Mouse (Mus musculus): Measurements from ENCODE around the gene Smarcc2. TPM values are rescaled to one million over a fixed set of nuclear protein-coding genes. Genes with fewer than 3 reads are reported as not detected.

Gene Smarcc2
- polyA plus RNA-seq, 1 experiment from 2014 or later = 124 TPM

DNA sequence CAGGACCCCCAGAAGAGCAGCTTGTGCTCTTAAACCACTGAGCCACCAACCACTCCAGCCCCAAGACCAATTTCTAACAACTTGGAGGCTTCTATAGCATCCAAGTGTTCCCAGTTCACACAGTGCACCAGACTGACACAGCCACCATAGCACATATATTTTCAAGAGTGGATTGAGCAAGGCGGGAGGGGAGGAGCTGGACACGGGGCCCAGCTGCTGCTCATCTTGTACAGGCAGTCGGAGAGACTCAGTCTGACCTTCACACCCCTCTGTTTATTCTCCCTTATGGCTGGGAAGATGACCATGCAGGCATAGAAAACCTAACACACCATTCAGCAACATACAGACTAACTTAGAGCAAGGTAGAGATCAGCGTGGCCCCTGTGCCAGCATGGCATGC lies 50.8 kb downstream of the Smarcc2 start:
- no peak overlapping the region for H3K4me2 ChIP-seq (ENCODE audit: low read depth)
- H3K27ac ChIP-seq (ENCODE audit: low read depth, low read length) = no peak overlapping the region
- ATAC-seq (ENCODE audit: insufficient read depth, low FRiP score, low TSS enrichment) (no peak), DNase-seq (ENCODE audit: low spot score) (no peak)
- no peak overlapping the region for H3K9ac ChIP-seq (ENCODE audit: low read length)
- H3K4me1 ChIP-seq (ENCODE audit: control insufficient read depth, insufficient read depth, low read length) = no peaks in the 10 kb centered on the region
- no peaks in the 10 kb centered on the region for H3K27me3 ChIP-seq (ENCODE audit: control insufficient read depth, insufficient read depth, low read length)
- H3K36me3 ChIP-seq (ENCODE audit: control insufficient read depth, insufficient read depth, low read length) = 0 out of 2 replicates have a peak, but pooled peaks cover 2% of the 10 kb centered on the region
- H3K4me3 ChIP-seq (ENCODE audit: low read depth, low read length) = no peak overlapping the region
- WGBS = 80% methylated on average over 4 of the region's 4 CpGs
- H3K9me3 ChIP-seq (ENCODE audit: control insufficient read depth, low read length) = no peaks in the 10 kb centered on the region

DNA sequence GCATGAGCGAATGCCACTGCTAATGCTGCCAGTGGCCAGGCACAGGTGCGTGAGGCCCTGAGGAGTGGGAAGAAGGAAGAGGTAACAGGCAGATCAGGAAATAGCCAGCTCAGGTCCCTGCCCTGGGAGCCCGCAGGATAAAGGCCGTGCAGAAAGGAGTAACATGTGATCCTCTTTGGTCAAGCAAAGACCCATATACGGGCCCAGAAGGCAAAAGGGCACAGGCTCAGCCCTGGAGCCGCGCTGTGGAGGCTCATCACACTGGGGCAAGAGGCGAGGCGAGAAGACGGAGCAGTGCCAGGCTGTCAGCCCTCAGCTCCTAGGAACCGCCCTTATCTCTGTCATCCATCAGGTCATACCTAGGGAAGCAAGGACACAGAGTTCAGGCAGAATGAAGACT lies 51.3 kb downstream of the Smarcc2 start:
- H3K4me3 ChIP-seq (ENCODE audit: low read depth, low read length) = no peak overlapping the region
- no peak for DNase-seq (ENCODE audit: low spot score)
- H3K4me1 ChIP-seq (ENCODE audit: control insufficient read depth, insufficient read depth, low read length) = no peaks in the 10 kb centered on the region
- 88% methylated on average over 11 of the region's 11 CpGs for WGBS
- no peak overlapping the region for H3K27ac ChIP-seq (ENCODE audit: low read depth, low read length)
- no peaks in the 10 kb centered on the region for H3K9me3 ChIP-seq (ENCODE audit: control insufficient read depth, low read length)
- H3K4me2 ChIP-seq (ENCODE audit: low read depth) = no peak overlapping the region
- 0 out of 2 replicates have a peak, but pooled peaks cover 2% of the 10 kb centered on the region for H3K36me3 ChIP-seq (ENCODE audit: control insufficient read depth, insufficient read depth, low read length)
- H3K9ac ChIP-seq (ENCODE audit: low read length) = no peak overlapping the region
- no peak for ATAC-seq (ENCODE audit: insufficient read depth, low FRiP score, low TSS enrichment)
- no peaks in the 10 kb centered on the region for H3K27me3 ChIP-seq (ENCODE audit: control insufficient read depth, insufficient read depth, low read length)

DNA sequence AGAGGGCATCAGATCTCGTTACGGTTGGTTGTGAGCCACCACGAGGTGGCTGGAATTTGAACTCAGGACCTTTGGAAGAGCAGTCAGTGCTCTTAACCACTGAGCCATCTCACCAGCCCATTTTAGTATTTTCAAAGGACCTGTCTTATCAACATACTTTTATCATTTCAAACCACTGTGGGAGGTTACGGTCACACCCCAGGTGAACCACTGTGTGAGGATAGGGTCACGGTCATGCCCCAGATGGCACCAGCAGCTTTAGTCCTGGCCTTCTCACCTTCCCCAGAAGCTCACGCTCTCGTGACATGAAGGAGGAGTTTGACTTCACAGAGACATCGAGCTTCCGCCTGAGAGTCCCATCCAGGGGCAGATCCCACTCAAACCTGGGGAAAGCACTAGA lies 52.1 kb downstream of the Smarcc2 start:
- H3K9me3 ChIP-seq (ENCODE audit: control insufficient read depth, low read length) = no peaks in the 10 kb centered on the region
- H3K4me3 ChIP-seq (ENCODE audit: low read depth, low read length) = no peak overlapping the region
- H3K4me2 ChIP-seq (ENCODE audit: low read depth) = no peak overlapping the region
- no peaks in the 10 kb centered on the region for H3K4me1 ChIP-seq (ENCODE audit: control insufficient read depth, insufficient read depth, low read length)
- ATAC-seq (ENCODE audit: insufficient read depth, low FRiP score, low TSS enrichment) (no peak), DNase-seq (ENCODE audit: low spot score) (no peak)
- 87% methylated on average over 9 of the region's 9 CpGs for WGBS
- 0 out of 2 replicates have a peak, but pooled peaks cover 4% of the 10 kb centered on the region for H3K36me3 ChIP-seq (ENCODE audit: control insufficient read depth, insufficient read depth, low read length)
- no peak overlapping the region for H3K27ac ChIP-seq (ENCODE audit: low read depth, low read length)
- no peak overlapping the region for H3K9ac ChIP-seq (ENCODE audit: low read length)
- H3K27me3 ChIP-seq (ENCODE audit: control insufficient read depth, insufficient read depth, low read length) = peaks cover 3% of the 10 kb centered on the region; the same call in 1 of the 2 replicates

DNA sequence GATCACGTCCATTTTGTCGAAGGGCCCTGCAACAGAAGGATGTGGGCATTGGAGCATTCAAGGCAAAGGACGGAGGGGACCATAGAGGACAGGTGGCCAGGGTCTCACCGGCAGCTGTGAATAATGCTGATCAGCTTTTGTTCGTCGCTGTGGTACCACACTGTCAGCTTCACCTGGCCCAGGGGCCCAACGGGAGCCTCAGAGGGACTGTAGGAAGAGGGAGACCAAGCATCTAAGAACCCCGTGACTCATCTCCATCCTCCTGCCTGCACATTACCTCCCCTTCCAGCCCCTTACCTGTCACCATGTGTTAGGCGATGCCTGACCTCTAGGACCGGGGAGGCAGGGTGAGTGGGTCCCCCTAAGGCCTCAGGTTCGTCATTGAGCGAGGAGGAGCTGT lies 52.7 kb downstream of the Smarcc2 start:
- H3K9me3 ChIP-seq (ENCODE audit: control insufficient read depth, low read length) = no peaks in the 10 kb centered on the region
- no peaks in the 10 kb centered on the region for H3K4me1 ChIP-seq (ENCODE audit: control insufficient read depth, insufficient read depth, low read length)
- H3K4me2 ChIP-seq (ENCODE audit: low read depth) = no peak overlapping the region
- H3K36me3 ChIP-seq (ENCODE audit: control insufficient read depth, insufficient read depth, low read length) = 0 out of 2 replicates have a peak, but pooled peaks cover 4% of the 10 kb centered on the region
- H3K27me3 ChIP-seq (ENCODE audit: control insufficient read depth, insufficient read depth, low read length) = peaks cover 6% of the 10 kb centered on the region; the same call in 1 of the 2 replicates
- DNase-seq (ENCODE audit: low spot score) (no peak), ATAC-seq (ENCODE audit: insufficient read depth, low FRiP score, low TSS enrichment) (no peak)
- WGBS = 86% methylated on average over 12 of the region's 12 CpGs
- H3K4me3 ChIP-seq (ENCODE audit: low read depth, low read length) = no peak overlapping the region
- H3K27ac ChIP-seq (ENCODE audit: low read depth, low read length) = no peak overlapping the region
- H3K9ac ChIP-seq (ENCODE audit: low read length) = no peak overlapping the region

DNA sequence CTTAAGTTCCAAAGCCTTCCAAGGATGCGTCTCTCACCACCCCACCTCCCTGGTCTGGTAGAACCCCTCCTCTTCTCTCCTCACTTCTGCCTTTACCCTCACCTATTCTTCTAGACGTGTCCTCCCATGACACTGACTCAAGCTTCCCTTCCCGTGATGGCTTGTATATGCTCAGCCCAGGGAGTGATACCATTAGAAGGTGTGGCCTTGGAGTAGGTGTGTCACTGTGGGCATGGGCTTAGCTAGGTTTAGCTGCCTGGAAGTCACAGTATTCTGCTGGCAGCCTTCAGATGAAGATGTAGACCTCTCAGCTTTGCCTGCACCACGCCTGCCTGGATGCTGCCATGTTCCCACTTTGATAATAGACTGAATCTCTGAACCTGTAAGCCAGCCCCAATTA lies 56.0 kb downstream of the Smarcc2 start:
- H3K9me3 ChIP-seq (ENCODE audit: control insufficient read depth, low read length) = no peaks in the 10 kb centered on the region; the same call in 1 of the 2 replicates
- H3K36me3 ChIP-seq (ENCODE audit: control insufficient read depth, insufficient read depth, low read length) = 0 out of 2 replicates have a peak, but pooled peaks cover 6% of the 10 kb centered on the region
- ATAC-seq (ENCODE audit: insufficient read depth, low FRiP score, low TSS enrichment) (no peak), DNase-seq (ENCODE audit: low spot score) (no peak)
- no peak overlapping the region for H3K4me2 ChIP-seq (ENCODE audit: low read depth)
- H3K9ac ChIP-seq (ENCODE audit: low read length) = no peak overlapping the region
- no peak overlapping the region for H3K4me3 ChIP-seq (ENCODE audit: low read depth, low read length)
- peaks cover 13% of the 10 kb centered on the region for H3K27me3 ChIP-seq (ENCODE audit: control insufficient read depth, insufficient read depth, low read length)
- WGBS = 87% methylated on average over 4 of the region's 4 CpGs
- H3K4me1 ChIP-seq (ENCODE audit: control insufficient read depth, insufficient read depth, low read length) = no peaks in the 10 kb centered on the region
- H3K27ac ChIP-seq (ENCODE audit: low read depth, low read length) = no peak overlapping the region

DNA sequence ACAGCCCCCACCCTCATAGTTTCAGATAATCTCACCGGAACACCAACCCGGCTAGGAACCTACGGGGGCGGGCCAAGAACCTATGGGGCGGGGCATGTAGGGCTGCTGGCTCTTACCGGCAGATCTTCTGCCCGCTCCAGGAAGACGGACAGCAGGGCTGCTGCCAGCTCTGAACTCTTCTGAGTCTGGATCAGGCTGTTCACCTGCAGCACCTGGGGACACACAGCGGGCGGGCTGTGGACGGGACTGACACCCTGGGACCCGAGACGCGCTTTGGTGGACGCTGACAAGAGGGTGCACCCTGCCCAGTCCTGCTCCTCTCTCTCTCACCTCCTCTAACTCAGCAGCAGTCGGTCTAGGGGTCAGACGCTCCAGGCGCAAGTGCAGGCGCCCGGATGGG lies 57.0 kb downstream of the Smarcc2 start:
- H3K4me3 ChIP-seq (ENCODE audit: low read depth, low read length) = no peak overlapping the region
- WGBS = 10% methylated on average over 20 of the region's 20 CpGs
- H3K4me1 ChIP-seq (ENCODE audit: control insufficient read depth, insufficient read depth, low read length) = no peaks in the 10 kb centered on the region
- ATAC-seq (ENCODE audit: insufficient read depth, low FRiP score, low TSS enrichment) = no peak
- H3K9ac ChIP-seq (ENCODE audit: low read length) = no peak overlapping the region
- H3K27ac ChIP-seq (ENCODE audit: low read depth, low read length) = no peak overlapping the region
- H3K36me3 ChIP-seq (ENCODE audit: control insufficient read depth, insufficient read depth, low read length) = 0 out of 2 replicates have a peak, but pooled peaks cover 7% of the 10 kb centered on the region
- no peak for DNase-seq (ENCODE audit: low spot score)
- H3K27me3 ChIP-seq (ENCODE audit: control insufficient read depth, insufficient read depth, low read length) = peaks cover 13% of the 10 kb centered on the region
- no peak overlapping the region for H3K4me2 ChIP-seq (ENCODE audit: low read depth)
- no peaks in the 10 kb centered on the region; the same call in 1 of the 2 replicates for H3K9me3 ChIP-seq (ENCODE audit: control insufficient read depth, low read length)

DNA sequence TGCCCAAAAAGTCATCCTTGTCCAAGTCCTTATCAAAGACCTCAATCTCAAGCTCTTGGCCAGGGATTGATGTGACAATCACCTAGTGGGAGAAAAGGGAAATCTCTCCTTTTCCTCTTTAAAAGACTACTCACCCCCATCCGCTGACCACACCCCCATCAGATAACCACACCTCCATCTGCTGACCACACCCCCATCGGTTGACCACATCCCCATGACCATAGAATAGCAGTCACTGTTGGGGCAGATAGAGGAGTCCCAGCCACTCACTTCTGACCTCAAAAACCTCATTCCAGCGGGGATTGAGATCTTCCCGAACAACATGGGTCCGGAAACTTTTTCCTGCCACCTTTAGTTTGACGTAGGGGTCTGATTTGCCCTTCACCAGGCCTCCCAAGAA lies 57.6 kb downstream of the Smarcc2 start:
- Histone ChIP-seq H3K4me2 (ENCODE audit: low read depth) (no peak overlapping the region), H3K9ac (ENCODE audit: low read length) (no peak overlapping the region), H3K27ac (ENCODE audit: low read depth, low read length) (no peak overlapping the region), H3K36me3 (ENCODE audit: control insufficient read depth, insufficient read depth, low read length) (0 out of 2 replicates have a peak, but pooled peaks cover 7% of the 10 kb centered on the region), H3K4me1 (ENCODE audit: control insufficient read depth, insufficient read depth, low read length) (no peaks in the 10 kb centered on the region), H3K27me3 (ENCODE audit: control insufficient read depth, insufficient read depth, low read length) (peaks cover 13% of the 10 kb centered on the region), H3K4me3 (ENCODE audit: low read depth, low read length) (no peak overlapping the region), H3K9me3 (ENCODE audit: control insufficient read depth, low read length) (no peaks in the 10 kb centered on the region; the same call in 1 of the 2 replicates)
- ATAC-seq (ENCODE audit: insufficient read depth, low FRiP score, low TSS enrichment) = no peak
- DNase-seq (ENCODE audit: low spot score) = no peak
- 15% methylated on average over 6 of the region's 6 CpGs for WGBS

DNA sequence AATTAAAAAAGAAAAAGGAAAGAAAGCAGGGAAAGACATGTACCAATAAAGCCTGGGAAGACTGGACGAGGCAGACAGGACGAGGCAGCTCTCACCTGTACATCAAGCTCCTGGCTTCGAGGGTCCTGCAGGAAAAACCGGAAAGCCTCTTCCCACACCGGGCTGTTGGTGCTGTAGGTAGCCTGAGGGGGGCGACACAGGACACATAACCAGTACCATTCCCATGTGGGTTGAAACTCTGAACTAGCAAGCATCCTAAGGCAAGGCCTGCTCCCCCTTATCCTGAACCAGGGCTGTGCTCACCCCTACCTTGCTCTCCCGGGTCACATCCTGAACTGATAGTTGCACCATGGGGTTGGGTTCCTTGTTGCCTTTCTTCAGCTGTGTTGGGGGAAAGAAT lies 59.8 kb downstream of the Smarcc2 start:
- peaks cover 13% of the 10 kb centered on the region for H3K27me3 ChIP-seq (ENCODE audit: control insufficient read depth, insufficient read depth, low read length)
- peak; percentile 30 for DNase-seq (ENCODE audit: low spot score)
- no peak for ATAC-seq (ENCODE audit: insufficient read depth, low FRiP score, low TSS enrichment)
- WGBS = 75% methylated on average over 7 of the region's 7 CpGs
- H3K9ac ChIP-seq (ENCODE audit: low read length) = no peak overlapping the region; the same call in 1 of the 2 replicates
- H3K4me2 ChIP-seq (ENCODE audit: low read depth) = no peak overlapping the region
- H3K9me3 ChIP-seq (ENCODE audit: control insufficient read depth, low read length) = no peaks in the 10 kb centered on the region; the same call in 1 of the 2 replicates
- no peaks in the 10 kb centered on the region for H3K4me1 ChIP-seq (ENCODE audit: control insufficient read depth, insufficient read depth, low read length)
- no peak overlapping the region for H3K27ac ChIP-seq (ENCODE audit: low read depth, low read length)
- H3K36me3 ChIP-seq (ENCODE audit: control insufficient read depth, insufficient read depth, low read length) = 0 out of 2 replicates have a peak, but pooled peaks cover 7% of the 10 kb centered on the region
- no peak overlapping the region for H3K4me3 ChIP-seq (ENCODE audit: low read depth, low read length)

DNA sequence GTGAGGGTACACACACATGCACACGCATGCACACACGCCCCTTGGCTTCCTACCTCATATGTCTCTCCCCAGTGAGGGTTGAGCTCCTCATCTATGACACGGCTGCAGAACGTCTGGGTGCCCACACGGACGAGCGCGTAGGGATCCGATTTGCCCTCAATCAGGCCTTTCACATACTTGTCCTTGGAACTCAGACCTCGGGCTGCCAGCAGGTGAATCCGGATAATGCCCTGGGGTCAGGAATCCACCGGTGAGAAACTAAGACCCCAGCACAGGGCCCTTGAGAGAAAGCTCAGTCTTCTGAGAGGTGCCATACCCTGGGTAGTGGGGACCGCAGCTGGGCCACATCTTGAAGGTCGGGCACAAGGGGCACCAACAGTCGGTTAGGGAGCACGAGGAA lies 61.5 kb downstream of the Smarcc2 start:
- Histone ChIP-seq H3K4me2 (ENCODE audit: low read depth) (no peak overlapping the region), H3K4me3 (ENCODE audit: low read depth, low read length) (no peak overlapping the region), H3K27me3 (ENCODE audit: control insufficient read depth, insufficient read depth, low read length) (peaks cover 15% of the 10 kb centered on the region), H3K27ac (ENCODE audit: low read depth, low read length) (no peak overlapping the region), H3K9ac (ENCODE audit: low read length) (no peak overlapping the region), H3K9me3 (ENCODE audit: control insufficient read depth, low read length) (no peaks in the 10 kb centered on the region; the same call in 1 of the 2 replicates), H3K36me3 (ENCODE audit: control insufficient read depth, insufficient read depth, low read length) (0 out of 2 replicates have a peak, but pooled peaks cover 5% of the 10 kb centered on the region), H3K4me1 (ENCODE audit: control insufficient read depth, insufficient read depth, low read length) (0 out of 2 replicates have a peak, but pooled peaks cover 2% of the 10 kb centered on the region)
- WGBS = 85% methylated on average over 16 of the region's 16 CpGs
- DNase-seq (ENCODE audit: low spot score) = no peak
- ATAC-seq (ENCODE audit: insufficient read depth, low FRiP score, low TSS enrichment) = no peak

All from neural tube, embryonic 11.5 days (tissue).